Mouse (Mus musculus) spleen, adult 2 months (tissue): ENCODE data around the gene Exoc6. TPM values are rescaled to one million over a fixed set of nuclear protein-coding genes. Genes with fewer than 3 reads are reported as not detected.

Experiments used
- DNase-seq, 2 experiments: peaks; one replicate each; pipeline versions ENCODE4 v3.0.0 to v3.0.0-alpha.2; 2012 to 2021; ENCODE audit warnings: low spot score in 2 of 2, low read depth in 1 of 2
- H3K27ac ChIP-seq: fragments of 200-500 bp; 2 replicates; pipeline ENCODE4 v1.5.1; 2012; ENCODE audit warnings: low read length, inconsistent platforms; ENCODE audit not compliant: insufficient read depth
- H3K27me3 ChIP-seq: fragments of 200-500 bp; 2 replicates; pipeline ENCODE4 v1.6.1; 2012; ENCODE audit warnings: mild to moderate bottlenecking, moderate library complexity, low read length, inconsistent platforms; ENCODE audit not compliant: control insufficient read depth, insufficient read depth
- H3K36me3 ChIP-seq: fragments of 200-500 bp; 2 replicates; pipeline ENCODE4 v1.6.1; 2012; ENCODE audit warnings: mild to moderate bottlenecking, low read length, inconsistent platforms; ENCODE audit not compliant: control insufficient read depth, insufficient read depth
- H3K4me1 ChIP-seq: fragments of 200-500 bp; 2 replicates; pipeline ENCODE4 v1.6.1; 2011; ENCODE audit warnings: inconsistent platforms; ENCODE audit not compliant: control insufficient read depth, insufficient read depth, insufficient read length
- H3K4me3 ChIP-seq: fragments of 200-500 bp; 2 replicates; pipeline ENCODE4 v1.5.1; 2011; ENCODE audit warnings: mild to moderate bottlenecking, inconsistent platforms; ENCODE audit not compliant: insufficient read depth, insufficient read length; ENCODE audit errors: extremely low read depth
- CTCF ChIP-seq: fragments of 200-500 bp; IDR thresholded peaks from 2 replicates; pipeline ENCODE4 v1.5.1; 2011; ENCODE audit warnings: mild to moderate bottlenecking, inconsistent platforms; ENCODE audit not compliant: insufficient read depth, insufficient read length, insufficient replicate concordance; ENCODE audit errors: extremely low read depth
- POLR2A ChIP-seq: fragments of 200-500 bp; IDR thresholded peaks from 2 replicates; pipeline ENCODE4 v1.6.1; 2011; ENCODE audit warnings: low read depth, low read length, inconsistent platforms
- WGBS: fragments of 180-500 bp; shearing (Covaris S2); methylation state at CpG from one replicate; pipeline ENCODE4 v1.1.7; 2018; 5-methylcytosine and 5-hydroxymethylcytosine counted together
- polyA plus RNA-seq: library from polyadenylated mRNA; depleted of rRNA; stranded (reverse); fragments of >200 nt; gene quantifications from 2 replicates; pipeline ENCODE4 v1.2.3, GENCODE M21; 2012; rRNA removed

The Exoc6 gene
- 8.1 and 8.6 TPM in 2 replicates for polyA plus RNA-seq

DNA sequence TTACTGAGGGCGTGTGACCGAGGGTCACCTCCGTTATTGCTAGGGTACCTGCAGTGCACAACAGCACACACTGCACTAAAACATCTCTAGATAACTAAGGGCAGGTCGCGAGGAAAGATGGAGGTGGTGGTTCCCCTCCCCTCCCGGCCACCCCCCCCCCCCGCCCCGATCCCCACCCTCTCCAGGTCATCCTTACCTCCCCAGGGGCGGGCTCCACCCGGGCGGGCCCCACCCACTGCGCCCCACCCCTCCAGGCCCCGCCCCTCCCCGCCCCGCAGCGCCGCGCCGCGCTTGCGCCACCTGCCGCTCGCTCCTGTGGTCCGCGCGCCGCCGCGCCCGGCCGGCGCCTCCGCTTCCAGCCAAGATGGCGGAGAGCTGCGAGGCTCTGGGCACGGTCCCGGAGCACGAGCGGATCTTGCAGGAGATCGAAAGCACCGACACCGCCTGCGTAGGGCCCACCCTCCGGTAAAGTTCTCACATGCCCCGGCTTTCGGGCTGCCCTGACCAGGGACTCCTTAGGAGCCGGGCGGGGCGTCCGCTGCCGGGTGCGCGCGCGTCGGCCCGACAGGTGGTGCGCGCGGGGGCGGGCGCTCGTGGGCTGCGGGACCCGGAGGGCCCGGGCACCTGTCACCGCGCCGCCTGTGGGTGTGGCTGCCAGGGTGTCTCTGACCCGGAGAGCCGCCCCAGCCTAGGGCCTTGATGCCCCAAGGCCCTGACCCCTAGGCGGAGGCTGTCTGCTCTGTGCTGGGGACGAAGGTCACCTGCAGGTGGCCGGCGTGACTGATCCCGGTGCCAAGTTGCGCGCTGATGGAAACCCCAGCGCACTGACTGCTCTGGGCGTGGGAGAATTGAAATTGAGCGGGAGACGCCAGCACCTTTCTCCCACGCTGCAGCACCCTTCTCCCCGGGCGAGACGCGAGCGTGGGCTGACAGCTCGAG, at the start of gene Exoc6:
Exoc6 (plus strand) TSS at position 318 of the 939 bp plus-strand sequence.
- peak; percentile 65 to 76 for DNase-seq
- H3K4me3 ChIP-seq, result peak within 1 kb of the TSS; percentile 99
- peaks cover 11% of the 10 kb centered on the region; the same call in 1 of the 2 replicates for H3K4me1 ChIP-seq
- TF ChIP-seq POLR2A, result peak; percentile 71
- TF ChIP-seq CTCF, result no peak; the same call in 1 of the 2 replicates
- 2% methylated on average over 82 of the region's 89 CpGs for WGBS
- H3K27me3 ChIP-seq, result no peaks in the 10 kb centered on the region
- H3K36me3 ChIP-seq, result peaks cover 1% of the 10 kb centered on the region; the same call in 1 of the 2 replicates
- peak within 1 kb of the TSS; percentile 99 for H3K27ac ChIP-seq

DNA sequence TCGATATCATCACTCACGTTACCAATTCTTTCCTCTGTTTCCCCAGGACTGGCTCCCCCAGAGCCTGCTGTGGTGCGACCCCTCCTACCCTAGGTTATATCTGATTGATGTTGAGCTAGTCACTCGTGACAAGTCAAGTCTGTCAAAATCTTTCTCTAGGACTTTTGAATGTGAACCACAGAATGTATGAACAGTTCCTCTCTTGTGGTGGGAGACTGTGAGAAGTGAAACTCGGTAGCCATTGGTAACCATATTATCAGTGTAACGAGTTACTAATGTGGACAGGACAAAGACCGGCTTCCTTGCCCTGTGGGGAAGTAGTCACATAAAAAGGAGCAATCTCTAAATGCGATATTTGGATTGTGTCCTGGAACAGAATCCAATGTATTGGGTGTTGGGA, 47.2 kb upstream of the Exoc6 start:
- H3K4me1 ChIP-seq, result peaks cover 12% of the 10 kb centered on the region; the same call in 1 of the 2 replicates
- no peaks in the 10 kb centered on the region for H3K36me3 ChIP-seq
- no peak overlapping the region for H3K4me3 ChIP-seq
- no peaks in the 10 kb centered on the region for H3K27me3 ChIP-seq
- peak; percentile 44 to 72 for DNase-seq
- no peak for TF ChIP-seq POLR2A
- no peak for TF ChIP-seq CTCF
- WGBS, result 11% methylated on average over 8 of the region's 8 CpGs
- H3K27ac ChIP-seq, result peak overlapping the region; percentile 61; the same call in 1 of the 2 replicates

DNA sequence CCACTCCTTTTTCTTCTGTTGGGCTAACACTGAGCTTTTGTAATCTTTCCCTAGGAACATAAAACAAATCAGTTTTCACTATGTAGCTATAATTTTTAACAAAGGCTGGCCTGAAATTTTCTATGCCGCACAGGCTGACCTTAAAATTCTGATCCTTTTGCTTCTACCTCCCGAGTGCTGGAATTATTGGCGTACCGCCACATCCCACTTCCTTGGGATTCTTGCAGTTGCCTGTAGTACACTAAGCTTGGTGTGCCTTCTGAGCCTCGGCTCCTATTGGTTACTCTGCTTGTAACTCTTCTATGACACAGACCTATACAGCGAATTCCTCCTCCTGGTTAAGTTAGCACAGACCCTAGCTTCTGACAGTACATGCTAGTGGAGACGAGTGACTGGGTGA, 44.2 kb upstream of the Exoc6 start:
- H3K27me3 ChIP-seq, result no peaks in the 10 kb centered on the region
- 85% methylated on average over 7 of the region's 7 CpGs for WGBS
- no peak for DNase-seq
- TF ChIP-seq POLR2A (no peak), CTCF (no peak)
- no peaks in the 10 kb centered on the region for H3K36me3 ChIP-seq
- no peak overlapping the region for H3K4me3 ChIP-seq
- H3K27ac ChIP-seq, result no peak overlapping the region
- H3K4me1 ChIP-seq, result peaks cover 13% of the 10 kb centered on the region; the same call in 1 of the 2 replicates

DNA sequence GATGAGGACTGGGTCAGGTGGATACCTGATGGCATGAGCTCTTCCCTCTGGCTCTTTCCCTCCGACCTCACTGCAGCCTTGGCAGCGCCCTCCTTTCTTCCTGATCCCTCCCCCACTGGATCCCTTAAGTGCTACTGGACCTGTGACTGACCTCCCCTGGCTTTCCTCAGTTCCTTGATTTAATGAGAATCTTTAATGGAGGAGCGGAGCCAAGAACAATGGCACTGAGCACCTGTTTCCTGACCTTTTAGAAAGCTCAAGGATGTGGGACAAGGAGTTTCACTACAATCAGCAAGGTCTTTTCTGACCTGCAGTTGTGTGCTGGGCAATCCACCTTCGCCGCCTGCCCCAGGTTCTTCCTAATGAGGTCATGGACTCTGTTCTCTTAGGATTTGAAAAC, 43.6 kb upstream of the Exoc6 start:
- Histone ChIP-seq H3K27me3 (no peaks in the 10 kb centered on the region), H3K27ac (no peak overlapping the region), H3K36me3 (no peaks in the 10 kb centered on the region), H3K4me3 (no peak overlapping the region), H3K4me1 (peaks cover 13% of the 10 kb centered on the region; the same call in 1 of the 2 replicates)
- DNase-seq, result no peak
- no peak for TF ChIP-seq CTCF
- no peak for TF ChIP-seq POLR2A
- WGBS, result 84% methylated on average over 5 of the region's 5 CpGs

DNA sequence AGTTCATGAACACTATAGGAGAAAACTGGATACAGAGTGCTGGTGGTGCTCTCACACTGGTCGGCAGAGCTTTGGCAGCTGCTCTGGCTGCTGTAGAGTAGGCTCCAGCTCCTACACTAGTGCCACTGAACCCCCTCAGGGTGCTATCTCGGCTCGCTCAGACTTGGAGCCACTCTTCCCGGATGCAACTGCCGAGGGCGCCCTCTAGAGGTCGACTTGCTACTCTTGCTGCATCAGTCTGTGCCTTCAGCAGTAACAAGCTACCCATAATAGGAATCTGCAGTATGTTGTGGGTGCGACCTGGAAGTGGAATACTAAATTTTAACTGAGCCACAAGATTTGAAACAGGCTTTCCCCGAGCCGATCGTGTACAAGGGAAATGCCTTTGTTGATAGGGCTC, 40.5 kb upstream of the Exoc6 start:
- Histone ChIP-seq H3K27me3 (no peaks in the 10 kb centered on the region), H3K36me3 (no peaks in the 10 kb centered on the region), H3K4me3 (no peak overlapping the region), H3K4me1 (peaks cover 6% of the 10 kb centered on the region; the same call in 1 of the 2 replicates), H3K27ac (no peak overlapping the region)
- peak; percentile 87; the same call in 1 of the 2 replicates for TF ChIP-seq CTCF
- TF ChIP-seq POLR2A, result no peak
- 3% methylated on average over 11 of the region's 11 CpGs for WGBS
- DNase-seq, result peak; percentile 67 to 91

DNA sequence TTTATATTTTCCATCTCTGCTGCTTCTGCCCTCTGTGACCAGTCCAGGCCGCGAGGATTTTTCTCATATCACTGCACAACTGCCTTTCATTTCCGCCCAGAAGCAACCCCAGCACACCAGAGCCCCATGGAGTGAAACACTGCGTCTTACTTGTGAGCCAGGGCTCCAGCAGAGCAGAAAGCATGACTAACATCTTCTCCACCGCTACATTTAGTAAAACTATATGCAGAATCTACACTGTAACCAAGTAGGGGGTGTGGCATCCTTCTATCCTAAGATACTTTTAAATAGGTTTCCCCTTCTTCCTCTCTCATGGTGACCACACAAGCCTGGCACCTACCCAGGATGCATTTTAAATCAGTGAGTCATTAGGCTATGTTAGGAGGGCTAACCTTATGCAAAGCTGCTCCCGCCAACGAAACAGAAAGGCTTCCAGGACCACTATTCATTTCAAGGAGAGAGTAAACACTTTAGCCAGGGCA, 35.4 kb upstream of the Exoc6 start:
- 12% methylated on average over 7 of the region's 7 CpGs for WGBS
- Histone ChIP-seq H3K36me3 (no peaks in the 10 kb centered on the region), H3K27ac (peak overlapping the region; percentile 5; the same call in 1 of the 2 replicates), H3K4me1 (peaks cover 7% of the 10 kb centered on the region; the same call in 1 of the 2 replicates), H3K27me3 (no peaks in the 10 kb centered on the region), H3K4me3 (no peak overlapping the region)
- DNase-seq, result peak in 1 of 2 experiments; percentile 51
- TF ChIP-seq POLR2A, result no peak
- TF ChIP-seq CTCF, result no peak
